Mouse (Mus musculus): ENCODE data around the gene Sae1. TPM values are rescaled to one million over a fixed set of nuclear protein-coding genes. Genes with fewer than 3 reads are reported as not detected.

Sae1 gene
- 321 and 328 TPM in 2 replicates for polyA plus RNA-seq (2016; fragmentation: Nextera tagmentation; extraction: Ambion mirVana)

DNA sequence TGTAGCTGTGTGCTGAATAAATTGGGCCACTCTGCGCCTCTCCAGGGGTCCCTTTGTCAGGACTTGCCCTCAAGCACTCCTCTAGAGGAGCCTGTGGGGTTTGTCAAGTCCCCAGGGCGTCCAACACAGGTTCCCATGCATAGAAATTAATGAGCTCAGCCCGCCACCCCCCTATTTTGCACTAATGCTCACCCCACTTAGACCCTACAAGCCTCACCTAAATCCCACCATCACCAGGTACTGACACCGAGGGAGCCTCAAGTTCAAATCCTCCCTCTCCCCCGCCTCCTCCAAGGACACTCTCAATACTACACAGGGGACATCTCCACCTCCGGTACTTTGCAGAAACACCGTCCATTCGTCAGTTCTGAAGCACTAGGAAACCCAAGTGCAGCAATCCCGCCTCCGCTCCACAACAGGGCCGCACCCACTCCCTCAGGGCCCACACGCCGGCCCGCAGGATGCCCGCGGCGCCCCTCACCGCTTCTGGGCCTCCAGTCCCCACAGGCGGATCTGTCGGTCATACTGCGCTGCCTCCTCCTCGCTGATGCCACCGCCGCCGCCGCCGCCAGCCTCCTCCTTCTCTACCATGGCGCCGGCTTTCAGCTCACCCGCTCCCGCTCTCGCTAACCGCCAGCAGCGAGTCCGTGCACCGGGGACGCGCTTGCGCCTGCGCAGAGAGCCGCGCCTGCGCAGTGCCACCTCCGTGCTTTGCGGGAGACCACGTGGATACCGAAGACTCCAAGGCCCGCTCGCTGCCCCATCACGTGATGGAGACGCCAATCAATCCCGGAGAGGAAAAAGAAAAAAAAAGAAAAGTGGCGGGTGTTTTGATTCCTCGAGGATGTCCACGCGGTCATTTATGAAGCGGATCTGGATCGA, at the start of gene Sae1:
TSS of gene Sae1 (minus strand) at position 647 of the 882 bp plus-strand sequence.
- Histone ChIP-seq H3K27me3 (replicated peaks) (no peaks in the 10 kb centered on the region), H3K4me2 (replicated peaks) (peak within 1 kb of the TSS; percentile 92), H3K27ac (peak within 1 kb of the TSS; percentile 62; the same call in 1 of the 2 replicates), H3K9me3 (no peaks in the 10 kb centered on the region), H3K9ac (peak within 1 kb of the TSS; percentile 95), H3K4me1 (peaks cover 20% of the 10 kb centered on the region), H3K4me3 (peak within 1 kb of the TSS; percentile 91), H3K36me3 (peaks cover 15% of the 10 kb centered on the region)
- WGBS = under 1% methylated on average over 58 of the region's 58 CpGs
- peak; percentile 96 for ATAC-seq (ENCODE audit: low FRiP score, low read depth)

DNA sequence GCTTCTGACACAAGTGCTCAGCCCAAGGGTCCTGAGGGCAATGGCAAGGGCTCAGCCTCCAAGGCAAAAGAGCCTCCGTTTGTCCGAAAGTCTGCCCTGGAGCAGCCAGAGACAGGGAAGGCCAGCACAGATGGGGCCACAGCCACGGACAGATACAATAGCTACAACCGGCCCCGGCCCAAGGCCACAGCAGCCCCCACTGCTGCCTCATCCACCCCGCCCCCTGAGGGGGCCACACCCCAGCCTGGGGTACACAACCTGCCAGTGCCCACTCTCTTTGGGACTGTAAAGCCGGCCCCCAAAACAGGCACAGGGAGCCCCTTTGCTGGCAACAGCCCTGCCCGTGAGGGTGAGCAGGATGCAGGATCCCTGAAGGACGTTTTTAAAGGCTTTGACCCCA, 47.5 kb upstream of the Sae1 start:
- no peak for ATAC-seq (ENCODE audit: low FRiP score, low read depth)
- H3K36me3 ChIP-seq = peaks cover 70% of the 10 kb centered on the region

DNA sequence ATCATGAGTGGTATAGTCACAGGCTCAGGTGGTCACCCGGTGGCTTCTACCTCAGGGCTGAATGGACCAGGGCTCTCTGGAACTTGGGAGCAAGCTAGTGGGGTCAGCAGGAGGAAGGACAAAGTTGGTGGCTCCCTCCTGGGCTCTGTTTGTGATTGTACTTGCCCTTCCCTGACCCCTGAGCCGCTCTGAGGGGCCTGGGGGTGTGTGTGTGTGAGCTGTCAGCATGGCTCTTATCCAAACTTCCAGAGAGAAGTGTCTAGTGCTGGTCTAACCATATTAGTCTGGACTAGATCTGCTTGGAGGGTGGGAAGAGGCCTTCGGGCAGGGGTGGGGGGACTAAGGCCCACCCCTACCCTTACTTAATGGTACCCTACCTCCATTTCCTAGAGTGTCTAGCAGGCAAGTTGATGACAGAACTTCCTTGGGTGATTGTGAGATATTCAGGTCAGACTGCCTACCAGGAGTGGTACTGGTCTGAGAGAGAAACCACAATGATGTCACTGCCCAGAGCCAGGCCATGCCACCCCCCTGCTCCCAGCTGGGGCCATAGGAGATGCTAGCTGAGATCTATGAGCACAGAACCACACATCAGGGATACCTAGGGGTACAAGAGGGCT, 45.9 kb upstream of the Sae1 start:
- no peaks in the 10 kb centered on the region for H3K9me3 ChIP-seq
- H3K36me3 ChIP-seq = peaks cover 86% of the 10 kb centered on the region
- 89% methylated on average over 3 of the region's 3 CpGs for WGBS
- H3K4me1 ChIP-seq = no peaks in the 10 kb centered on the region
- no peak overlapping the region for H3K4me2 ChIP-seq (replicated peaks)
- no peak for ATAC-seq (ENCODE audit: low FRiP score, low read depth)
- no peak overlapping the region for H3K27ac ChIP-seq
- H3K4me3 ChIP-seq = no peak overlapping the region
- no peaks in the 10 kb centered on the region for H3K27me3 ChIP-seq (replicated peaks)
- H3K9ac ChIP-seq = no peak overlapping the region

More for the DNA sequence above, 47.5 kb upstream of the Sae1 start:
- no peak overlapping the region for H3K27ac ChIP-seq
- no peak overlapping the region for H3K4me3 ChIP-seq
- 94% methylated on average over 9 of the region's 9 CpGs for WGBS
- no peak overlapping the region for H3K9ac ChIP-seq
- no peak overlapping the region for H3K4me2 ChIP-seq (replicated peaks)
- no peaks in the 10 kb centered on the region for H3K27me3 ChIP-seq (replicated peaks)
- H3K9me3 ChIP-seq = no peaks in the 10 kb centered on the region
- no peaks in the 10 kb centered on the region for H3K4me1 ChIP-seq

DNA sequence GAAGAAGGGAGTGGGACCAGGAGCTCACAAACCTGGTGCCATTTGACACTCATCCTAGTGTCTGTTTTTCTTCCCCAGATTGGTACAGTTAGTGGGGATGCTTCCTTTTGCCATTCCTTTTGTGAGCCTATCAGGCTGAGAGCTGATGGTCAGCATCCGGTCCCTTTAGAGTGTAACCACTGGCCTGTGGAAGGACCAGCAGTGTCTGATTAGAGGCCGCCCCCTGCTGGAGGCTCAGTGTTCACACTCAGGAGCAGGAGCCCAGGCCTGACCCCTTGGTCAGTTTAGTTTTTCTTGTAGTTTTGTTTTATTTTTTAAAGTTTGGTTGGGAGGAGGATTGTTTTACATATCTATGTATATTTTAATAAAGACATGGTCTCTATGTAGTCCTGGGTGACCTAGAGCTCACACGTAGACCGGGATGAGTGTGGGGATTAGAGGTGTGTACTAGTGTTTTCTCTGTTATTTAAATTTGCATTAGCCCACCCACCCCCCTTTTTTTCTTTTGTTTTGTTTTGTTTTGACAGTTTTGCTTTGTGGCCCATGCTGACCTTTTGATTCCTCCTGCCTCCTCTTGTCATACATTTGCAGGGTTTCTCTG, 38.6 kb upstream of the Sae1 start:
- 61% methylated on average over 4 of the region's 4 CpGs for WGBS
- Histone ChIP-seq H3K4me3 (no peak overlapping the region), H3K4me2 (replicated peaks) (no peak overlapping the region), H3K27ac (no peak overlapping the region), H3K36me3 (peaks cover 98% of the 10 kb centered on the region), H3K4me1 (no peaks in the 10 kb centered on the region), H3K27me3 (replicated peaks) (no peaks in the 10 kb centered on the region), H3K9me3 (no peaks in the 10 kb centered on the region), H3K9ac (no peak overlapping the region)
- ATAC-seq (ENCODE audit: low FRiP score, low read depth) = peak; percentile 72; the same call in 1 of the 2 replicates

DNA sequence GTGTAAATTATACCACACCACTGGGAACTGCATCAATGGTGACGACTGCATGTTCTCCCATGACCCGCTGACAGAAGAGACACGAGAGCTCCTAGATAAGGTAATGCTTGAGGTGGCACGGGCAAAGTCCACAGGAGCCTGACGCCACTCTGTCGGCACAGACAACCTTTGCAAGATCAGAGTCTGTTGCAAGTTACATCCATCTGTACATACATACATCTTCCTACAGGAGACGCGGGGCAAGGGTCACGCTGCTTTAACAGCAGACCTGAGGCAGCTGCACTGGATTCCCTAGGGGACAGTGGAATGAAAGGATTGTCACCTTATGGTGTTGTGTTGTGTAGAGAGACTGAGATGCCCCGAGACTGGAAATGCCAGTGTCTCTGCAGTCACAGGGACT, 38.1 kb upstream of the Sae1 start:
- peaks cover 98% of the 10 kb centered on the region for H3K36me3 ChIP-seq
- 88% methylated on average over 10 of the region's 10 CpGs for WGBS
- ATAC-seq (ENCODE audit: low FRiP score, low read depth) = 0 out of 2 replicates have a peak, but pooled peaks have one; percentile 44

DNA sequence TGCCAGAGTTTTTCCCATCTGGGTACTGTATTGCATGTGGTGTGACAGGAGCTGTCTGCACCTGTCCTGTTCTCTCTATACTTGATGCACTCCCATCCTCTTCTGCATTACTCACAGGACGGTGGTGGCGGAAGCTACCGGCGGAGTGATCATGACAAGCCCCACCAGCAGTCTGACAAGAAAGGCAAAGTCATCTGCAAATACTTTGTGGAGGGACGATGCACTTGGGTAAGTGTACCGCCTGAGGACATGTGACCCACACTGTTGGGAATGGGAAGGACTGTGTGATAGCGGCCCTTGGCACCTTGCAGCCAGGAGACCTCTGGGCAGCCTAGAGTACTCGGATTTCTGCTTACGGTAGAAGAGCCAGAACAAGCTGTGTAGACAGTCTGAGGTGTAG, 36.1 kb upstream of the Sae1 start:
- ATAC-seq (ENCODE audit: low FRiP score, low read depth) = no peak
- 92% methylated on average over 9 of the region's 9 CpGs for WGBS
- H3K4me1 ChIP-seq = no peaks in the 10 kb centered on the region
- no peak overlapping the region for H3K27ac ChIP-seq
- no peaks in the 10 kb centered on the region for H3K27me3 ChIP-seq (replicated peaks)
- H3K4me3 ChIP-seq = no peak overlapping the region
- H3K4me2 ChIP-seq (replicated peaks) = no peak overlapping the region
- H3K9ac ChIP-seq = no peak overlapping the region
- peaks cover 98% of the 10 kb centered on the region for H3K36me3 ChIP-seq
- H3K9me3 ChIP-seq = no peaks in the 10 kb centered on the region

More for the DNA sequence above, 38.1 kb upstream of the Sae1 start:
- no peak overlapping the region for H3K4me2 ChIP-seq (replicated peaks)
- H3K27ac ChIP-seq = no peak overlapping the region
- H3K4me3 ChIP-seq = no peak overlapping the region
- H3K27me3 ChIP-seq (replicated peaks) = no peaks in the 10 kb centered on the region
- no peaks in the 10 kb centered on the region for H3K4me1 ChIP-seq
- no peak overlapping the region for H3K9ac ChIP-seq
- no peaks in the 10 kb centered on the region for H3K9me3 ChIP-seq

DNA sequence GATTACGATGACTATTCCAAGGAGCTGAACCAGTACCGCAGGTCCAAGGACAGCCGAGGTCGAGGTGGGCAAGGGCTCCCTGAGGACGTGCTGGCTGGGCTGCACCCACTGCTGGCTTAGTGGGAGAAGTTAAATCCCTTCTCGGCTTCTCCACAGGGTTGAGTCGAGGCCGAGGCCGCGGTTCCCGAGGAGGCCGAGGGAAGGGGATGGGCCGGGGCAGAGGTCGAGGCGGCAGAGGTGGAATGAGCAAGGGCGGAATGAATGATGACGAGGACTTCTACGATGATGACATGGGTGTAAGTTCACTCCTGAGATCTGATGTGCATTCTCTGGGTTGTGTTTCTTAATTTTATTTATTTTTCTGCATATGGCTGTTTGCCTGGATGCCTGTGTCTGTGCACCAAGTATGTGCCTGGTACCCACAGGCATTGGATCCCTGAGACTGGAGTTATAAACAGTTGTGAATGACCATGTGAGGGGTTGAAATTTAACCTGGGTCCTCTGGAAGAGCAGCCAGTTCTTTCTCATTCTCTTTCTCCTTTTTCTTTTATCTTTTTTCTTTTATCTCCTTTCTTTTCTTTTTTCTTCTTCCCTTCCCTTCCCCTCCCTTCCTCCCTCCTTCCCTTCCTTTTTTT, 34.7 kb upstream of the Sae1 start:
- H3K4me2 ChIP-seq (replicated peaks) = no peak overlapping the region
- no peaks in the 10 kb centered on the region for H3K4me1 ChIP-seq
- H3K36me3 ChIP-seq = peaks cover 98% of the 10 kb centered on the region
- no peak overlapping the region for H3K27ac ChIP-seq
- H3K27me3 ChIP-seq (replicated peaks) = no peaks in the 10 kb centered on the region
- H3K9me3 ChIP-seq = no peaks in the 10 kb centered on the region
- ATAC-seq (ENCODE audit: low FRiP score, low read depth) = no peak
- H3K9ac ChIP-seq = no peak overlapping the region
- WGBS = 91% methylated on average over 18 of the region's 18 CpGs
- no peak overlapping the region for H3K4me3 ChIP-seq

DNA sequence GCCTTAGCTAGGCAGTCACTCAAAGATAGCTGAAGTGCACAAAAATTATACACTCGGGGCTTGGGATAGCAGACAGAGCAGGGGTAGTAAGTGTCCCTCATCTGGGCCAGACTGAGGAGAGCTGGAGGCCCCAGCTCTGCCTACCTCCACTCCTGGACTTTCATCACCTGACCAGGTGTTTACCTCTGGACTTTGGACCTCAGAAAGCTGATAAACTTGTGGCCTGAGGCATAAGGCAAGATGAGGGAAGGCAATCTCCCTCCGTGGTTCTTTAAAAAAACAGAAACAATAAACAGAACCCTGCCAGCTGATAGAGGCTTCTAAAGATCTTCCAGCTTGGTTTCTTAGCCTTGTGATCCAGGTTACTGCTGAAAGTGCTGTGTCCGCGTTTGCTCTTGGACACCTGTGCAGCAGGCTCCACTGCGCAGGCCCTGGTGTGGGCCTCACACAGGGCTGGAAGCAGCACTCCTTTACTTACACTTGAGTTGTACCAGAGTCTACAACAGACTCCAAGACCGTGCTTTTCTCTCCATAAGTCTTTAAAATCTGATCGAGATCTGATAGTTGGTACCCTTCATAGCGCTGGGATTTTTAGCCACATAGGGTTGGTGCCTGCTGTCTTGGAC, 33.0 kb upstream of the Sae1 start:
- Histone ChIP-seq H3K27ac (no peak overlapping the region), H3K36me3 (peaks cover 93% of the 10 kb centered on the region), H3K9me3 (no peaks in the 10 kb centered on the region), H3K4me1 (no peaks in the 10 kb centered on the region), H3K4me2 (replicated peaks) (no peak overlapping the region), H3K4me3 (no peak overlapping the region), H3K9ac (no peak overlapping the region), H3K27me3 (replicated peaks) (no peaks in the 10 kb centered on the region)
- no peak for ATAC-seq (ENCODE audit: low FRiP score, low read depth)
- WGBS = 96% methylated on average over 8 of the region's 8 CpGs

DNA sequence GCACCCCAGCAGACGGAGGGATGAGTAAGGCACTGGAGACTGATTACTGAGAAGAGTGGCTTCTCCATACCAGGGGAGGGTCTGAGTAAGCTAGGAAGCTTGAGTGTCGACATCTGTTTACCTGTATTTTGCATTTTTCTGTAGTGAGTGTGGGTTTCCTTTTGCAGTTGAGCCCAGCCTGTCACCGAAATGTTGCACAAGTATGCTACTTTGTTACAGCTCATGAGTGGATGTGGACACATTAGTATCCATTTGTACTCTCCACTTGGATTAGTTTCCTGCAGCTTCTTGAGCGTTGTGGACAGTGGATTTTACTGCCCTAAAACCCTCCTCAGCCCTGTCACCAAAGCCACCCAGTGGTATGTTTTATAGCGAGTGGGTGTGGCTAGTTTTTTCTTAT, 31.1 kb upstream of the Sae1 start:
- 87% methylated on average over 5 of the region's 5 CpGs for WGBS
- H3K36me3 ChIP-seq = peaks cover 74% of the 10 kb centered on the region
- ATAC-seq (ENCODE audit: low FRiP score, low read depth) = no peak
- no peaks in the 10 kb centered on the region for H3K27me3 ChIP-seq (replicated peaks)
- no peak overlapping the region for H3K9ac ChIP-seq
- no peaks in the 10 kb centered on the region for H3K4me1 ChIP-seq
- H3K9me3 ChIP-seq = no peaks in the 10 kb centered on the region
- H3K4me2 ChIP-seq (replicated peaks) = no peak overlapping the region
- H3K27ac ChIP-seq = no peak overlapping the region
- H3K4me3 ChIP-seq = no peak overlapping the region

DNA sequence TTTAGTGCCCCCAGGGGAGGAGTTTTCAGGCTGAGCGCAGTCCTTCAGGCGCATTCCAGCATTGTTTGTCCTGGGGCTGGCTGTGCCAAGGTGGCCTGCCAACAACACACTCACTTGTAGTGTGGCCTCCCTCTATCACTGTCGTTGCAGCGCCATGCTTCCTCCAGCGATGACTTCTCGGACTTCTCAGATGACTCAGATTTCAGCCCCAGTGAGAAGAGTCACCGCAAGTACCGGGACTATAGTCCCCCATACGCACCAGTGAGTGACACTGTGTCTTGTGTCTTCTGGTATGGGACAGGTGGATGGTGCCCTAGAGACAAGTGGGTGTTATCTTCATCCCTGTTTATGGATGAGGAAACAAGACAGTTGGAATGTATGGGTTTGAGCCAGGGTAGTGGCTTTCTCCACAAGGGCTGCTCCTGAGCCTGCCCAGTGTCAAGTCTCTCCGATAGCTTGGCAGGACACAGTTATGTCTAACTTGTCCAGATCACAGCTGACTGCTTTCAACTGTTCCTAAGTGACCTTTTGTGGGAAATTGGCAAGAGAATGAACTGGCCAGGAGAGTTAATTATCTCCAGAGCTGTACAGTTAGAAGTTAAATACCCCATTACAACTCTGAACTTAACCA, 29.6 kb upstream of the Sae1 start:
- Histone ChIP-seq H3K36me3 (peaks cover 61% of the 10 kb centered on the region), H3K4me1 (peaks cover 10% of the 10 kb centered on the region; the same call in 1 of the 2 replicates), H3K9ac (no peak overlapping the region), H3K4me3 (no peak overlapping the region), H3K27ac (no peak overlapping the region), H3K9me3 (no peaks in the 10 kb centered on the region), H3K27me3 (replicated peaks) (no peaks in the 10 kb centered on the region), H3K4me2 (replicated peaks) (no peak overlapping the region)
- WGBS = 94% methylated on average over 10 of the region's 10 CpGs
- no peak for ATAC-seq (ENCODE audit: low FRiP score, low read depth)

DNA sequence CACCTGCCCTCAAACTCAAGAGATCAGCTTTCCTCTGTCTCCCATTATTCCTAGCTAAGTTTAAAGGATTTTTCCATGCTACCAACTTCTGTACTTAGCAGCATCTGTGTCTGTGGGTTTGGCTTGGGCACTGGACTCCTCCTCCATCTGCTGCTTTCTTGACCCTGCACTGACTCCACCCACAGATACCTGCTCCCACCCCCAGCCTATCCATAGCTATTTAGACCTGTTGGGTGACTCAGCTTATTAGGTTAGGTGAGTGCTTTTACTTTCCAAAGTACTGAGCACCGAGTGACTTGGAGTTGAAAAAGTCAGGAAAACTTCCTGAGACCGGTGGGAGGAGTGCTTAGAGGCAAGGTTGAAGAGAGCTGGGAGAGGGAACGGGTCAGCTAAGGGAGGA, 27.8 kb upstream of the Sae1 start:
- Histone ChIP-seq H3K27ac (no peak overlapping the region), H3K4me2 (replicated peaks) (no peak overlapping the region), H3K9ac (no peak overlapping the region), H3K4me3 (no peak overlapping the region), H3K9me3 (no peaks in the 10 kb centered on the region), H3K4me1 (peaks cover 15% of the 10 kb centered on the region; the same call in 1 of the 2 replicates), H3K36me3 (peaks cover 45% of the 10 kb centered on the region), H3K27me3 (replicated peaks) (no peaks in the 10 kb centered on the region)
- WGBS = 86% methylated on average over 3 of the region's 3 CpGs
- ATAC-seq (ENCODE audit: low FRiP score, low read depth) = no peak

Data from neural tube, embryonic 12.5 days (tissue).